Mouse (Mus musculus) intestine, embryonic 16.5 days (tissue): ENCODE data around the gene Ankrd12. TPM values are rescaled to one million over a fixed set of nuclear protein-coding genes. Genes with fewer than 3 reads are reported as not detected.
"Not testable (repeated sequence)": the region's sequence is repeated elsewhere in the genome, so short reads cannot be mapped to it uniquely, and the experiment has no call there.

Experiments
- ATAC-seq: fragments of 200-750 bp; cut with Nextera tagmentation; 2 replicates; pipeline ENCODE4 v1.8.0; 2017; ENCODE audit warnings: moderate TSS enrichment, moderate library complexity
- H3K27ac ChIP-seq: fragments of 300-500 bp; sonication (generic); 2 replicates; pipeline ENCODE4 v1.5.1; 2014; ENCODE audit warnings: mild to moderate bottlenecking, low read length
- H3K27me3 ChIP-seq: fragments of 300-500 bp; sonication (generic); replicated peaks from 2 replicates; pipeline ENCODE4 v1.6.1; 2014; ENCODE audit warnings: low read length, control low read depth, mixed read lengths; ENCODE audit not compliant: control insufficient read depth, insufficient read depth
- H3K36me3 ChIP-seq: fragments of 300-500 bp; sonication (generic); 2 replicates; pipeline ENCODE4 v1.6.1; 2014; ENCODE audit warnings: low read length, control low read depth; ENCODE audit not compliant: control insufficient read depth, insufficient read depth
- H3K4me1 ChIP-seq: fragments of 300-500 bp; sonication (generic); 2 replicates; pipeline ENCODE4 v1.6.1; 2014; ENCODE audit warnings: low read length, control low read depth, mixed read lengths; ENCODE audit not compliant: control insufficient read depth, insufficient read depth
- H3K4me2 ChIP-seq: fragments of 300-500 bp; sonication (generic); 2 replicates; pipeline ENCODE4 v1.6.1; 2014; ENCODE audit warnings: low read depth, low read length, control low read depth
- H3K4me3 ChIP-seq: fragments of 300-500 bp; sonication (generic); 2 replicates; pipeline ENCODE4 v1.5.1; 2014; ENCODE audit warnings: mild to moderate bottlenecking, low read length
- H3K9ac ChIP-seq: fragments of 300-500 bp; sonication (generic); 2 replicates; pipeline ENCODE4 v1.6.1; 2014; ENCODE audit warnings: low read depth, low read length
- H3K9me3 ChIP-seq: fragments of 300-500 bp; sonication (generic); 2 replicates; pipeline ENCODE4 v1.6.1; 2016; ENCODE audit warnings: low read length, control low read depth; ENCODE audit not compliant: control insufficient read depth
- WGBS: fragments of 180-500 bp; shearing (Covaris S2); extraction: QIAGEN DNeasy Blood & Tissue Kit; methylation state at CpG from one replicate; pipeline ENCODE4 v1.1.7; 2014; 5-methylcytosine and 5-hydroxymethylcytosine counted together
- polyA plus RNA-seq: library from polyadenylated mRNA; unstranded; fragments of >200 nt; fragmentation: Nextera tagmentation; extraction: Ambion mirVana; gene quantifications from 2 replicates; pipeline ENCODE4 v1.2.1, GENCODE M21; 2015

The Ankrd12 gene
- polyA plus RNA-seq, 1 experiment from 2014 or later: 24.4 TPM

DNA sequence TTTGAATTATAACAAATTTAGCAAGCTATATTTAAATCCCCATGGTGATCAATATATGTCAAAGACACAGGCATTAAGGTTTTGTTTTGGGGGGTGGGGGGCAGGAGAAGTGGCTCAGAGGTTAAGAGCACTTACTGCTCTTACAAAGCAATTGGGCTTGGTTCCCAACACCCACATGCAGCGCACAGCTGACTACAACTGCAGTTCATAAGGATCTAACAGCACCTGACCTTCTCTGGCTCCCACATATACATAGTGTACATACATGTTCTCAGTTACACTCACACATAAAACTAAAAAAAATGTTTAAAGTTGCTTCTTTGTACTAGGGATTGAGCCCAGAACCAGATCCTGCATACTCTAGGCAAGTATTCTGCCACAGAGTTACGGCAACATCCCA lies 14.5 kb upstream of the Ankrd12 start:
- 79% methylated on average over 2 of the region's 2 CpGs for WGBS
- Histone ChIP-seq H3K27me3 (no peaks in the 10 kb centered on the region), H3K27ac (no peak overlapping the region), H3K36me3 (no peaks in the 10 kb centered on the region; the same call in 1 of the 2 replicates), H3K9ac (no peak overlapping the region), H3K9me3 (no peaks in the 10 kb centered on the region), H3K4me2 (no peak overlapping the region), H3K4me1 (no peaks in the 10 kb centered on the region), H3K4me3 (no peak overlapping the region)
- ATAC-seq: no peak

DNA sequence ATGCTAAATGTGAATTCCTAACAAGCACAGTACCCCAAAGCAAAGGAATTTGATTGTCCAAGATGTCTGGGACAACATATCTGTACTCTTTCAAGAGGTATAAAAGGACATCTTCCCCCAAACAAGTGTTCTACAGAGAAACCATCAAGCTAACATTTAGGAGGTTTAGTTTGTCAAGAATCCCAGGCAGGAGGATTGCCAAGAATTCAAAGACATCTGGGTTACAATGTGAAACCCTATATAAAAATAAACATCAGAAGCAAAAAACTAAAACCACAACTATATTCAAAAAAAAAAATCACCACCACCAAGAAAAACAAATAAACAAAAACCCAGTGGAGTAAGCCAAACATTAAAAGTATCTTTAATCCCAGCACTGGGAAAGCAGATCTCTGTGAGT lies 13.4 kb upstream of the Ankrd12 start:
- Histone ChIP-seq H3K9me3 (no peaks in the 10 kb centered on the region), H3K4me1 (no peaks in the 10 kb centered on the region), H3K4me3 (no peak overlapping the region), H3K27me3 (no peaks in the 10 kb centered on the region), H3K27ac (no peak overlapping the region), H3K4me2 (no peak overlapping the region), H3K36me3 (no peaks in the 10 kb centered on the region; the same call in 1 of the 2 replicates), H3K9ac (no peak overlapping the region)
- no peak for ATAC-seq

DNA sequence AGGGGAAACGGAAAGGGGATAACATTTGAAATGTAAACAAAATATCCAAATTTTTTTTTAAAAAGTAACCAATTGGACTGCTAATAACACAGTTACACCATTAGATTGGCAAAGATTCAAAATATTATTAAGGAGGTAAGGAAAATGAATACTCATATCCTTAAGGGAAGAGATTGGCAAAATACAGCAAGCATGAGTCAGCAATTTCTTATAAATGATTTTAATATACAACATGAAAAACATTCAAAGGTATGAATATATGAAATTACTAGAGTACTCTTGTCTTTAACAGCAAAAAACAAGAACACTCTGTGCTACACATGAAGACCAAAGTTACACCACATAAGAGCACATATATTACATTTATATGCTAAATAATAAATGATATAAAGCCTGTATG lies 8.1 kb upstream of the Ankrd12 start:
- no peak overlapping the region for H3K4me2 ChIP-seq
- no peak overlapping the region for H3K9ac ChIP-seq
- H3K27me3 ChIP-seq: no peaks in the 10 kb centered on the region
- 87% methylated on average over 1 of the region's 1 CpGs for WGBS
- no peaks in the 10 kb centered on the region for H3K9me3 ChIP-seq
- H3K27ac ChIP-seq: no peak overlapping the region
- no peak overlapping the region for H3K4me3 ChIP-seq
- no peak for ATAC-seq
- no peaks in the 10 kb centered on the region; the same call in 1 of the 2 replicates for H3K36me3 ChIP-seq
- H3K4me1 ChIP-seq: no peaks in the 10 kb centered on the region

GRCm38 (mm10) chr17:66084486-66084885 lies 7.6 kb upstream of the Ankrd12 start:
- Histone ChIP-seq H3K36me3 (peaks cover 1% of the 10 kb centered on the region; the same call in 1 of the 2 replicates), H3K4me2 (no peak overlapping the region), H3K9ac (no peak overlapping the region), H3K9me3 (no peaks in the 10 kb centered on the region), H3K4me1 (no peaks in the 10 kb centered on the region), H3K4me3 (no peak overlapping the region), H3K27me3 (no peaks in the 10 kb centered on the region), H3K27ac (no peak overlapping the region)
- no peak for ATAC-seq
- 63% methylated on average over 1 of the region's 1 CpGs for WGBS

GRCm38 (mm10) chr17:66077437-66077850 lies 555 bp upstream of the Ankrd12 start:
- Histone ChIP-seq H3K9ac (peak overlapping the region; percentile 81), H3K27me3 (no peaks in the 10 kb centered on the region), H3K36me3 (peaks cover 4% of the 10 kb centered on the region; the same call in 1 of the 2 replicates), H3K27ac (peak overlapping the region; percentile 80), H3K4me2 (peak overlapping the region; percentile 84), H3K9me3 (no peaks in the 10 kb centered on the region), H3K4me1 (no peaks in the 10 kb centered on the region), H3K4me3 (peak overlapping the region; percentile 96)
- under 1% methylated on average over 23 of the region's 23 CpGs for WGBS
- ATAC-seq: peak; percentile 72

DNA sequence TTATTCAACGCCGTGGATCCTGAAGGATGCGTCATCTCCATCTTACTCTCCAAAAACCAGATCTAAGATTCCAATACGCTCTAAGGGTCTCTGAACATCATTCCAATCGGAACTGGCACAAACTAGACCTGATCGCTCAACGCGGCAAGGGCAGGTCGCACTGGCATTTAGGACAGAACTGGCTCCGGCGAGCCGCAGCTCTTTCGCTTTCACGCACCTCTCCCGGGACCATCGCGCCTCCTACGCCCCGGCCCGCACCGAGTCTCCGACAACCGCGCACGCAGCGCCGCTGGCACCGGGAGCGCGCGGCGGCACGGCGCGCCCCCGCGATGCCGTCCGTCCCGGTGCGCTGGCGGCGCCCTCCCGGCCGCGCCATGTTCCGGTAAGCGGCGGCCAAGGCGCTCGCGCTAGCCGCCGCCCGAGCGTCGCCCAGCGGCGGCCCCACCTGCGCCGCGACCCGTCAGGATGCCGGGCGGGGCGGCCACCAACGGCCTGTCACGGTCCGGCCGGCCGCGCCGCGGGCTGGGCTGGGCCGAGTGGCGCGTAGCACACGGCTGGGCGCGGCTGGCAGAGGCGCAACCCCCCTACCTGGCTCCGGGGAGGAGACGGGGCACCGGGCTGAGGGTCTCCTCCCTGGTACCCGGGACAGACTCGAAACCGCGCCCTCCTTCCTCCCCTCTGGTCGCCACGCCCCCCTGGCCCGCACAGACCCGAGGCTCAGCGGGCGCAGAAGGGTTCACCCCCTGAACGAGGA lies 538 bp downstream of the Ankrd12 start:
- H3K4me1 ChIP-seq: no peaks in the 10 kb centered on the region
- WGBS: under 1% methylated on average over 84 of the region's 95 CpGs
- H3K36me3 ChIP-seq: peaks cover 4% of the 10 kb centered on the region; the same call in 1 of the 2 replicates
- peak overlapping the region; percentile 81 for H3K9ac ChIP-seq
- H3K9me3 ChIP-seq: no peaks in the 10 kb centered on the region
- H3K4me2 ChIP-seq: peak overlapping the region; percentile 81
- peak overlapping the region; percentile 90 for H3K27ac ChIP-seq
- H3K27me3 ChIP-seq: no peaks in the 10 kb centered on the region
- ATAC-seq: peak; percentile 89
- peak overlapping the region; percentile 96 for H3K4me3 ChIP-seq

- peak overlapping the region; percentile 90; the same call in 1 of the 2 replicates for H3K27ac ChIP-seq
- WGBS: 8% methylated on average over 12 of the region's 12 CpGs
Observed at GRCm38 (mm10) chr17:66075827-66076173, 1.1 kb downstream of the Ankrd12 start.

DNA sequence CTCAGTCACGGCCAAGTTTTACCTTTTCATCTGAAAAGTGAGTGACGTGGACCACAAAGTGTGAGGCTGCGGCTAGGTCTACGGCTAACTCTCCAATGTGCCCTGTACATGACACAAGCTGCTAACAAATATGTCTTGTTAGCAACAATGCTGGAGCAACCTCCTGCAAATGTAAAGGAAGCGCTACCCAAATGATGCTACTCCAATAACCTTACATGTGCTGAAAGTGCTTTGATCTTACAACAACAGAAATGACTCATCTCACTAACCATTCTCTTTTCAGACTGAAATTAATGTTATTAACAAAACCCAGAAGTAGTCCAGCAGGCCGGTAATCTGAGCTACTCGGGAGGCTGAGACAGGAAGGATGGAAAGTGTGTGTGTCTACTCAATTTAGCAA lies 2.9 kb downstream of the Ankrd12 start:
- Histone ChIP-seq H3K9me3 (no peaks in the 10 kb centered on the region), H3K9ac (no peak overlapping the region), H3K4me1 (no peaks in the 10 kb centered on the region), H3K27ac (no peak overlapping the region), H3K4me2 (no peak overlapping the region), H3K27me3 (no peaks in the 10 kb centered on the region), H3K4me3 (no peak overlapping the region), H3K36me3 (no peaks in the 10 kb centered on the region)
- WGBS: 85% methylated on average over 7 of the region's 7 CpGs
- ATAC-seq: no peak

More at GRCm38 (mm10) chr17:66075827-66076173, 1.1 kb downstream of the Ankrd12 start:
- Histone ChIP-seq H3K4me1 (no peaks in the 10 kb centered on the region), H3K4me2 (peak overlapping the region; percentile 81), H3K4me3 (peak overlapping the region; percentile 96), H3K9me3 (no peaks in the 10 kb centered on the region), H3K9ac (peak overlapping the region; percentile 81), H3K36me3 (peaks cover 4% of the 10 kb centered on the region; the same call in 1 of the 2 replicates), H3K27me3 (no peaks in the 10 kb centered on the region)
- ATAC-seq: no peak

GRCm38 (mm10) chr17:66069036-66069435 lies 7.9 kb downstream of the Ankrd12 start:
- not testable (repeated sequence) for H3K27ac ChIP-seq, H3K27me3 ChIP-seq, H3K4me1 ChIP-seq, H3K36me3 ChIP-seq, H3K9ac ChIP-seq, H3K4me3 ChIP-seq, H3K4me2 ChIP-seq, H3K9me3 ChIP-seq, ATAC-seq
- 99% methylated on average over 2 of the region's 2 CpGs for WGBS
